In genomic region chr8:120947240-120947639, GRCm38 (mm10) we compare ENCODE assay signal across 12 mouse cellular contexts.
DNase-seq lines count a peak whose midpoint lies in the region; ATAC-seq and TF ChIP-seq lines count a peak whose summit lies in the region.
"Had no signal": no experiment of that assay in that cellular context is flagged by ENCODE, and none has a peak within 500 bp of the region (broad histone marks: within the 10 kb centered on the region; RNA-seq: fewer than 3 reads in every experiment).

No protein-coding gene starts in this region.

- 77% methylated on average over 10 of the region's 10 CpGs for WGBS in forebrain, embryonic 14.5 days
- 61% methylated on average over 10 of the region's 10 CpGs for WGBS in cerebellum, adult 2 months

- H3K9me3 ChIP-seq in forebrain, embryonic 14.5 days (replicated peaks; ENCODE audit: control insufficient read depth, low read length): no peaks in the 10 kb centered on the region
- H3K9me3 ChIP-seq: forebrain, embryonic 12.5 days; liver, embryonic 15.5 days had no signal

- no peak overlapping the region for H3K27ac ChIP-seq in forebrain, embryonic 14.5 days (ENCODE audit: low read depth, low read length)
- H3K27ac ChIP-seq in cerebellum, adult 2 months (ENCODE audit: insufficient read depth, low read length): no peak overlapping the region
- H3K27ac ChIP-seq: forebrain, embryonic 12.5 days; hindbrain, embryonic 14.5 days; liver, embryonic 15.5 days had no signal

- TF ChIP-seq POLR2A in cerebellum, adult 2 months (IDR thresholded peaks at IDR 0.05; ENCODE audit: borderline replicate concordance, insufficient read depth, low read length): no peak

- no peaks in the 10 kb centered on the region for H3K4me1 ChIP-seq in forebrain, embryonic 14.5 days (ENCODE audit: control insufficient read depth, insufficient read depth, low read length)
- H3K4me1 ChIP-seq in cerebellum, adult 2 months (ENCODE audit: control insufficient read depth, insufficient read depth, low read length): no peaks in the 10 kb centered on the region
- H3K4me1 ChIP-seq: liver, embryonic 15.5 days had no signal

- peak; percentile 34 to 50 for DNase-seq in adrenal gland, adult 18-20 months (ENCODE audit: low spot score in 2 of 2)
- peak; percentile 64 to 67 for DNase-seq in adrenal gland, postnatal 36 days
- DNase-seq in kidney, adult 9 months: peak; percentile 69
- DNase-seq in lung, postnatal 25 days (ENCODE audit: low spot score): peak; percentile 21
- DNase-seq in natural killer cell, adult 2 months (ENCODE audit: low spot score in 2 of 2): no peak
- no peak for DNase-seq in forebrain, embryonic 14.5 days (ENCODE audit: low spot score)
- no peak for DNase-seq in cerebellum, adult 2 months
- DNase-seq: cerebellum, postnatal 25 days; thymus, adult 18-20 months had no signal

- H3K36me3 ChIP-seq in forebrain, embryonic 14.5 days (ENCODE audit: control insufficient read depth, insufficient read depth, low read length): no peaks in the 10 kb centered on the region
- H3K36me3 ChIP-seq: forebrain, embryonic 12.5 days; liver, embryonic 15.5 days had no signal

- no peaks in the 10 kb centered on the region for H3K27me3 ChIP-seq in forebrain, embryonic 14.5 days (replicated peaks; ENCODE audit: control insufficient read depth, insufficient read depth, low read length)
- H3K27me3 ChIP-seq in cerebellum, adult 2 months (ENCODE audit: control insufficient read depth, insufficient read depth, low read length): peaks cover 2% of the 10 kb centered on the region; the same call in 1 of the 2 replicates

- H3K4me2 ChIP-seq in forebrain, embryonic 14.5 days (ENCODE audit: low read length): no peak overlapping the region
- H3K4me2 ChIP-seq: forebrain, embryonic 12.5 days; hindbrain, embryonic 14.5 days; liver, embryonic 15.5 days had no signal

- H3K4me3 ChIP-seq in forebrain, embryonic 14.5 days (ENCODE audit: low read depth, low read length): no peak overlapping the region
- no peak overlapping the region for H3K4me3 ChIP-seq in cerebellum, adult 2 months (replicated peaks; ENCODE audit: insufficient read depth, low read depth, low read length)
- H3K4me3 ChIP-seq: forebrain, embryonic 12.5 days; liver, embryonic 15.5 days had no signal

- TF ChIP-seq CTCF in cerebellum, adult 2 months (IDR thresholded peaks at IDR 0.05; ENCODE audit: borderline replicate concordance, insufficient read depth, low read depth, low read length): no peak

- ATAC-seq in forebrain, embryonic 14.5 days: no peak

- H3K9ac ChIP-seq in forebrain, embryonic 14.5 days (ENCODE audit: low read length): no peak overlapping the region
- H3K9ac ChIP-seq: forebrain, embryonic 12.5 days; hindbrain, embryonic 14.5 days; liver, embryonic 15.5 days had no signal

Comparison
In these comparisons a context has a peak if more than half of its experiments do, and no peak if none do; other contexts are left out.
1. DNase-seq: peak in adrenal gland, adult 18-20 months (2 of 2), adrenal gland, postnatal 36 days (2 of 2), kidney, adult 9 months (single experiment) and lung, postnatal 25 days (single experiment); none in natural killer cell, adult 2 months (0 of 2), forebrain, embryonic 14.5 days (single experiment) and cerebellum, adult 2 months (0 of 2).